Mouse (Mus musculus) stomach, postnatal 0 days (tissue): ENCODE results near the gene Card11. TPM values are rescaled to one million over a fixed set of nuclear protein-coding genes. Genes with fewer than 3 reads are reported as not detected.

Source experiments
- ATAC-seq: fragments of 200-750 bp; cut with Nextera tagmentation; 2 replicates; pipeline ENCODE4 v1.8.0; 2017; ENCODE audit not compliant: low FRiP score, low TSS enrichment
- DNase-seq: peaks from one replicate; pipeline ENCODE4 v3.0.0-alpha.2; 2016; ENCODE audit warnings: low spot score
- H3K27ac ChIP-seq: fragments of 300-500 bp; sonication (generic); replicated peaks from 2 replicates; pipeline ENCODE4 v1.5.1; 2014; ENCODE audit warnings: mild to moderate bottlenecking, control low read depth
- H3K27me3 ChIP-seq: fragments of 300-500 bp; sonication (generic); 2 replicates; pipeline ENCODE4 v1.6.1; 2014; ENCODE audit warnings: low read length; ENCODE audit not compliant: control insufficient read depth, insufficient read depth
- H3K36me3 ChIP-seq: fragments of 300-500 bp; sonication (generic); 2 replicates; pipeline ENCODE4 v1.6.1; 2014; ENCODE audit warnings: low read length, mixed read lengths; ENCODE audit not compliant: control insufficient read depth, insufficient read depth
- H3K4me1 ChIP-seq: fragments of 300-500 bp; sonication (generic); replicated peaks from 2 replicates; pipeline ENCODE4 v1.6.1; 2014; ENCODE audit warnings: antibody characterized with exemption; ENCODE audit not compliant: control insufficient read depth, insufficient read depth
- H3K4me2 ChIP-seq: fragments of 300-500 bp; sonication (generic); replicated peaks from 2 replicates; pipeline ENCODE4 v1.6.1; 2014; ENCODE audit warnings: low read depth, mild to moderate bottlenecking, control low read depth, moderate library complexity
- H3K4me3 ChIP-seq: fragments of 300-500 bp; sonication (generic); 2 replicates; pipeline ENCODE4 v1.5.1; 2014; ENCODE audit warnings: low read depth, low read length, control low read depth
- H3K9ac ChIP-seq: fragments of 300-500 bp; sonication (generic); 2 replicates; pipeline ENCODE4 v1.6.1; 2014; ENCODE audit warnings: mild to moderate bottlenecking, low read length, control low read depth, mixed read lengths
- H3K9me3 ChIP-seq: fragments of 300-500 bp; sonication (generic); 2 replicates; pipeline ENCODE4 v1.6.1; 2016; ENCODE audit warnings: low read length; ENCODE audit not compliant: control insufficient read depth
- CTCF ChIP-seq: IDR thresholded peaks from 2 replicates; pipeline ENCODE4 v1.5.1; 2016; ENCODE audit warnings: antibody characterized with exemption, low read depth, mild to moderate bottlenecking, moderate library complexity
- EP300 ChIP-seq: optimal IDR thresholded peaks from 2 replicates; pipeline ENCODE3; 2016; ENCODE audit warnings: antibody characterized with exemption
- WGBS: fragments of 180-500 bp; shearing (Covaris S2); extraction: QIAGEN DNeasy Blood & Tissue Kit; methylation state at CpG from one replicate; pipeline ENCODE4 v1.1.7; 2014; 5-methylcytosine and 5-hydroxymethylcytosine counted together
- polyA plus RNA-seq: library from polyadenylated mRNA; unstranded; fragments of >200 nt; fragmentation: Nextera tagmentation; extraction: Ambion mirVana; gene quantifications from 2 replicates; pipeline ENCODE4 v1.2.1, GENCODE M21; 2015

Card11 gene
- polyA plus RNA-seq = 0.13 and 0.18 TPM in 2 replicates

- no peak for DNase-seq
- H3K27me3 ChIP-seq = no peaks in the 10 kb centered on the region
- H3K36me3 ChIP-seq = no peaks in the 10 kb centered on the region
- no peak within 1 kb of the TSS for H3K27ac ChIP-seq
- H3K4me1 ChIP-seq = no peaks in the 10 kb centered on the region
- WGBS = 67% methylated on average over 10 of the region's 10 CpGs
- TF ChIP-seq CTCF (no peak), EP300 (no peak)
- H3K4me3 ChIP-seq = no peak within 1 kb of the TSS
- no peaks in the 10 kb centered on the region for H3K9me3 ChIP-seq
- H3K4me2 ChIP-seq = no peak within 1 kb of the TSS
- H3K9ac ChIP-seq = no peak within 1 kb of the TSS
- ATAC-seq = no peak
Measured at GRCm38 (mm10) chr5:141000349-141000748, at the start of gene Card11. Gene Card11, minus strand, starts transcription at chr5:141000582.

- ATAC-seq = no peak
- TF ChIP-seq CTCF (no peak), EP300 (no peak)
- H3K36me3 ChIP-seq = no peaks in the 10 kb centered on the region
- H3K9me3 ChIP-seq = no peaks in the 10 kb centered on the region
- no peaks in the 10 kb centered on the region for H3K4me1 ChIP-seq
- no peak overlapping the region for H3K27ac ChIP-seq
- no peak for DNase-seq
- no peak overlapping the region for H3K9ac ChIP-seq
- H3K4me3 ChIP-seq = no peak overlapping the region
- H3K27me3 ChIP-seq = no peaks in the 10 kb centered on the region
- 0 out of 2 replicates have a peak overlapping the region, but pooled peaks have one; percentile 1 for H3K4me2 ChIP-seq
- 51% methylated on average over 13 of the region's 13 CpGs for WGBS
Measured at GRCm38 (mm10) chr5:141047651-141048218, 47.4 kb upstream of the Card11 start.

GRCm38 (mm10) chr5:141044976-141045375, 44.6 kb upstream of the Card11 start:
- Histone ChIP-seq H3K27me3 (no peaks in the 10 kb centered on the region), H3K36me3 (no peaks in the 10 kb centered on the region), H3K9me3 (no peaks in the 10 kb centered on the region), H3K9ac (no peak overlapping the region), H3K4me1 (no peaks in the 10 kb centered on the region), H3K27ac (no peak overlapping the region), H3K4me2 (no peak overlapping the region), H3K4me3 (no peak overlapping the region)
- 78% methylated on average over 9 of the region's 9 CpGs for WGBS
- DNase-seq (no peak), ATAC-seq (no peak)
- TF ChIP-seq CTCF (no peak), EP300 (no peak)

- TF ChIP-seq CTCF (no peak), EP300 (no peak)
- H3K4me2 ChIP-seq = no peak overlapping the region
- no peaks in the 10 kb centered on the region for H3K9me3 ChIP-seq
- DNase-seq = no peak
- no peak for ATAC-seq
- no peak overlapping the region for H3K9ac ChIP-seq
- no peak overlapping the region for H3K4me3 ChIP-seq
- no peaks in the 10 kb centered on the region for H3K4me1 ChIP-seq
- 55% methylated on average over 19 of the region's 19 CpGs for WGBS
- H3K36me3 ChIP-seq = no peaks in the 10 kb centered on the region
- no peaks in the 10 kb centered on the region for H3K27me3 ChIP-seq
- no peak overlapping the region for H3K27ac ChIP-seq
Measured at GRCm38 (mm10) chr5:141043654-141044447, 43.5 kb upstream of the Card11 start.

- Histone ChIP-seq H3K9ac (no peak overlapping the region), H3K9me3 (no peaks in the 10 kb centered on the region), H3K27ac (no peak overlapping the region), H3K4me3 (no peak overlapping the region), H3K36me3 (no peaks in the 10 kb centered on the region), H3K4me2 (no peak overlapping the region), H3K4me1 (no peaks in the 10 kb centered on the region), H3K27me3 (no peaks in the 10 kb centered on the region)
- no peak for DNase-seq
- ATAC-seq = no peak
- WGBS = 77% methylated on average over 4 of the region's 4 CpGs
- no peak for TF ChIP-seq EP300
- TF ChIP-seq CTCF = no peak
Measured at GRCm38 (mm10) chr5:141042406-141042805, 42.0 kb upstream of the Card11 start.

- no peak overlapping the region for H3K4me2 ChIP-seq
- no peak overlapping the region for H3K4me3 ChIP-seq
- no peak for DNase-seq
- no peak for TF ChIP-seq EP300
- TF ChIP-seq CTCF = no peak
- no peak overlapping the region for H3K27ac ChIP-seq
- no peak overlapping the region for H3K9ac ChIP-seq
- WGBS = 40% methylated on average over 9 of the region's 9 CpGs
- no peaks in the 10 kb centered on the region for H3K9me3 ChIP-seq
- no peaks in the 10 kb centered on the region for H3K4me1 ChIP-seq
- no peak for ATAC-seq
- no peaks in the 10 kb centered on the region for H3K27me3 ChIP-seq
- no peaks in the 10 kb centered on the region for H3K36me3 ChIP-seq
Measured at GRCm38 (mm10) chr5:141040846-141041245, 40.5 kb upstream of the Card11 start.
